Mouse (Mus musculus) gastrocnemius, postnatal 25 days (tissue): ENCODE data around the gene Gm49355. TPM values are rescaled to one million over a fixed set of nuclear protein-coding genes. Genes with fewer than 3 reads are reported as not detected.

Source experiments
- DNase-seq: peaks from one replicate; pipeline ENCODE4 v3.0.0; 2022
- total RNA-seq, 2 experiments: library from RNA; stranded (reverse); gene quantifications; 1 replicate in 1 of 2; 2 replicates in 1 of 2; pipeline ENCODE4 v1.2.3; 2021

Gene Gm49355
- total RNA-seq, 2 experiments from 2014 or later = 0.10 TPM; not detected in 1

DNA sequence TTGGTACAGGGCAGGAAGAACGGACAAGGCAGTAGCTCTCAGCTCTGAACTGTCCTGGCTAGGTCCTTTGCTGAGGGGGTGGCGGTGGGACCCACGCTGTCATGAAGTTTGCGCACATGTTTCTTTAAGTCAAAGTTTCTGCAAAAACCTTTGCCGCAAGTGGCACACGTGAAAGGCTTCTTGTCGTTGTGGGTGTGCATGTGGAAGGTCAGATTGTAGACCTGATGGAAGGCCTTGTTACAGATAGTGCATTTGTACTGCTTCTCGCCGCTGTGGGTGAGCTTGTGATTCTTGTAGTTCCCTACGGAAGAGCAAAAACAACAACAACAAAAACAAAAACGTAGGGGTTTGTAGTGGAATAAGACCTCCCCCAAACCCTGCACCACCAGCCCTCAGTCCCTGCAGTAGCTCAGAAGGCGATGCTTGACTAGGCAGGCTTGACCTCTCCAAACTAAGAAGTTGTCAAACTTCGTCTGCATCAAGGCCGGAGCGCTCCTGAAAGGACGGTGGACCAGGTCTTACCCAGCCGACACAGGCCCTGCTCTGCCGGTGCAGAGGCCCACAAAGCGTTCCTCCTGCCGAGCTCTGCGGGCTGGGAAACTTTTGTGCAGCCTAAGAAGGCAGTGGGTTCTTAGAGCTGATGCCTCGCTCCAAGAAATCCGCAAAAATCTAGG lies 58.8 kb downstream of the Gm49355 start:
- no peak for DNase-seq

DNA sequence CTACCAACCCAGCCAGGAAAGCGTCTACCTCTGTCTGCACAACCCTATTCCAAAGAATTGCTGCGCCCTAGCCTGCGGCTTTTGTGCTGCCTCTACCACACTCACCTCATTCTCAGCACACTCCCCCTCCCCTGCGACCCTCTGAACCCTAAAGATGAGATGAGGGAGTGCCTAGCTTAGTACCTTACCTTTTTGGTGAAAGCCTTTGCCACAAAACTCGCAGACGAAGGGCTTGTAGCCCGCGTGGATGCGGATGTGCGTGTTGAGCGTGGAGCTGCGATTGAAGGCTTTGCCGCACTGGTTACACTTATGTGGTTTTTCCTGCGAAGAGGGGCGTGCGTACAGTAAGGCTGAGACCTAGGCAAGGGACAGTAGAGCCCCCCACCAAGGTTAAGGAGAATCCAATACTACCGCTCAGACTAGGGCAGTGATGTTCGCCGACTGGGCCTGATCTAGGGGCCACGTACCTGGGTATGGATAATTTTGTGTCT lies 59.7 kb downstream of the Gm49355 start:
- no peak for DNase-seq

GRCm38 (mm10) chr14:12344061-12344745 lies 60.4 kb downstream of the Gm49355 start:
- no peak for DNase-seq

GRCm38 (mm10) chr14:12344746-12345240 lies 61.0 kb downstream of the Gm49355 start:
- no peak for DNase-seq

- no peak for DNase-seq
Measured at GRCm38 (mm10) chr14:12345241-12345921, 61.6 kb downstream of the Gm49355 start.

- no peak for DNase-seq
Measured at GRCm38 (mm10) chr14:12346011-12346864, 62.5 kb downstream of the Gm49355 start.

- no peak for DNase-seq
Measured at GRCm38 (mm10) chr14:12346865-12347600, 63.3 kb downstream of the Gm49355 start.

- no peak for DNase-seq
Measured at GRCm38 (mm10) chr14:12348089-12348488, 64.3 kb downstream of the Gm49355 start, which contains the start of gene Fezf2. Fezf2 (minus strand) TSS chr14:12348189.

GRCm38 (mm10) chr14:12349334-12350090 lies 65.7 kb downstream of the Gm49355 start:
- DNase-seq = no peak

DNA sequence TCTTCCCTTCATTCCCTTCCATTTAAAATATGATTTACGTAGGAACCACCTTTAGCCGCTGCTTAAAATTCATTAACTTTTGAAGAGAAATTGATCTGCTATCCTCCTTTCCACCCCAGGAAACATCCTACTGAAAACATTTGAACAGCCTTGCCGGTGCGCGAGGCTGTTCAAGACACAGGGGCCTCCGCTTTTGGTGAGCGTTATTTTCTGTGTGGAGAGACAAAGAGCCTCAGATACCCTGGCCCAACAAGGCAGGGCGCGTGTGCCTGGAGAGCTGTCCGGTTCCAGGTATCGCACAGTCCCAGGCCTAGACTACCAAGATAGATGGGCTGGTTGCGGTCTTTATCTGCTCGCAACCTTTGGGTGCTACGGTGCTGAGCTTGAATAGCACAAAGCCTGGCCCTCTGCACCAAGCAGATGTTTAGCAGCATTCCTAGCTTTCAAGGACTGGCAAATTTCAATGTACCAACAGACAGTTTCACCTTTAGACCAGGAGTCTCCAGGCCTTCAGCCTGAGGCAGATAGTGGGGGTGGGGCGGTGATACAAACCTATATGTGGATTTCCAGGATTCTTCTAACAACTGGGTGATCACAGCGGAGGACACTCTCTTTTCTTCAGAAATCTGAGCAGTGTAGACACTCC lies 66.6 kb downstream of the Gm49355 start:
- no peak for DNase-seq

Other genes with a start within 250 kb of the Gm49355 start
- gene 3830406C13Rik, start 197 bp downstream of the Gm49355 start, total RNA-seq = 10 to 100 TPM; 12.2 to 14.5 TPM
- gene Fezf2, start 64.2 kb downstream of the Gm49355 start, total RNA-seq = not detected